Mouse (Mus musculus): ENCODE data around the gene Ppp1r1c. TPM values are rescaled to one million over a fixed set of nuclear protein-coding genes. Genes with fewer than 3 reads are reported as not detected.

Gene Ppp1r1c
- not detected in 2 replicates for polyA plus RNA-seq (2012)

GRCm38 (mm10) chr2:79707575-79707974, at the start of gene Ppp1r1c:
Gene Ppp1r1c, plus strand, starts transcription at chr2:79707780.
- no peak for TF ChIP-seq GATA1 (IDR thresholded peaks at IDR 0.05; ENCODE audit: low read length)

GRCm38 (mm10) chr2:79660417-79661185, 47.0 kb upstream of the Ppp1r1c start:
- no peak for TF ChIP-seq GATA1 (IDR thresholded peaks at IDR 0.05; ENCODE audit: low read length)

- no peak for TF ChIP-seq GATA1 (IDR thresholded peaks at IDR 0.05; ENCODE audit: low read length)
Observed at GRCm38 (mm10) chr2:79661486-79662104, 46.0 kb upstream of the Ppp1r1c start.

- no peak for TF ChIP-seq GATA1 (IDR thresholded peaks at IDR 0.05; ENCODE audit: low read length)
Observed at GRCm38 (mm10) chr2:79664532-79665286, 42.9 kb upstream of the Ppp1r1c start.

- no peak for TF ChIP-seq GATA1 (IDR thresholded peaks at IDR 0.05; ENCODE audit: low read length)
Observed at GRCm38 (mm10) chr2:79665492-79665891, 42.1 kb upstream of the Ppp1r1c start.

DNA sequence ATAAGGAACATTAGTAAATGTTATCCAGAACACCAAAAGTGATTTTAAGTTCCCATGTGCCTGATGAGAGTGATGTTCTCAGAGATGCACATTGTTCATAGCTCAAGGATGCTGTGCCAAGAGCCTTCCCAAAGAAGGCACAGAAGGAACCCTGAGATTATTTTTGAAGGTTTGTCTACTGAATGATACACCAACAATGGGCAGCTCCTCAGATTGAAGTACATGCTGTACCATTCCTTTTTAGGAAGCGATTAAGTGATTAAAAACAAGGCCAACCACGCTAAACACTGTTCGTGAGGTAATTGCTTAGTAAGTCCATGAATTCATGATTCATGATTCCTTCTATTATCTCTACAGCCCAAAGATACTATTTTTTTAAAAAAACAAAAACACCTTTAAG, 32.3 kb upstream of the Ppp1r1c start:
- no peak for TF ChIP-seq GATA1 (IDR thresholded peaks at IDR 0.05; ENCODE audit: low read length)

GRCm38 (mm10) chr2:79677663-79678257, 29.8 kb upstream of the Ppp1r1c start:
- TF ChIP-seq GATA1 (IDR thresholded peaks at IDR 0.05; ENCODE audit: low read length) = no peak

DNA sequence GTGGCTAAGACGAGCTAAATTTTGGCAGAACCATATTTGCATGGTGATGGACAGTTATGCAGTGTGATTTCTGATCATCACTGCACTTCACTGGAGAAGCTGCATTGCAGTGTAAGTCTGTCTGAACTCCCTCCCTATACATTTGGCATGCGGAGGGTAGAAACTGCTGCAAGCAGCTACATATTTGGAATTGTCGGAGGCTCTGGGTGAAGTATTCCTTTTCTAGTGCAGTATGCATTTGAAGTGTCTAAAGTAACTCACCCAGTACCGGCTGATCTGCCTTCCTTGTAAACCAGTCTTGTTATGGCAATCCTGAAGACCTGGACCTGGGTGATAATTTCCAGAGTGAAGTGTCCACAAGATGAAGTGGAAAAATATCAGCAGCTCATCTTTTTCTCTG, 25.9 kb upstream of the Ppp1r1c start:
- no peak for TF ChIP-seq GATA1 (IDR thresholded peaks at IDR 0.05; ENCODE audit: low read length)

DNA sequence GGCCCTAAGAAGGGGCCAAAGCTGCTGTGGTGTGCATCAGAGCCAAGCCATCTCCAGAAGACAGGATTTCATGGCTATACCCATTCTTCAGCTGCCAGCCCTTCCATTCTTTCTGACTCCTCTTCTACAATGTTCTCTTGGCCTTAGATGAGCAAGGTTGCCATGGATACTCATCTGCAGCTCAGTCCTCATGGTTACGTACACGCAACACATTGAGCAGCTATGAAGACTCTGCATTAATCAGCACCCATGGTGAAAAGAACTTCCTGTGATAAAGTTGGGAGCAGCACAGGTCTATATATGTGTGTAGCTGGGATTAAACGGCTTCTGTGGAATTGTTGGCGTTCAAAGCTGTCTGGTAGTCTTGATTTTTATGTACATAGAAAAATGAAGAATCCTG, 24.3 kb upstream of the Ppp1r1c start:
- TF ChIP-seq GATA1 (IDR thresholded peaks at IDR 0.05; ENCODE audit: low read length) = no peak

DNA sequence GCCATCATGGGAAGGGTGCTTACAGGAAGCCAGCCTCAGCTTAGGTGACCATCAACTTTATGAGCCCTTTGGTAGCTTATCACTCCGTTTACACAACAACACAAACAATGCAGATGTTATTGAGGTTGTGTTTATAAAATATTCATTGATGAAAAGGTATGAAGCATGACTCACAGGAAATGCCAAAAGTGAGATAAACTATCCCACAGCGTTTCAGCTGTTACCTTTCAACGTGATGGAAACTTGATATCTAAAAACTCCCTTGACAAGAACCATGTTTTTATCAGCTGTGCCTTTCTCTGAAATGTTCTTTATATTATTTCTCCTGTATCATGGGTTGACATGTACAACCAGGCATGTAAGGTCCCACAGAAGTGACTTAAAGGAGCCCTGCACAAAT, 16.7 kb upstream of the Ppp1r1c start:
- TF ChIP-seq GATA1 (IDR thresholded peaks at IDR 0.05; ENCODE audit: low read length) = no peak

DNA sequence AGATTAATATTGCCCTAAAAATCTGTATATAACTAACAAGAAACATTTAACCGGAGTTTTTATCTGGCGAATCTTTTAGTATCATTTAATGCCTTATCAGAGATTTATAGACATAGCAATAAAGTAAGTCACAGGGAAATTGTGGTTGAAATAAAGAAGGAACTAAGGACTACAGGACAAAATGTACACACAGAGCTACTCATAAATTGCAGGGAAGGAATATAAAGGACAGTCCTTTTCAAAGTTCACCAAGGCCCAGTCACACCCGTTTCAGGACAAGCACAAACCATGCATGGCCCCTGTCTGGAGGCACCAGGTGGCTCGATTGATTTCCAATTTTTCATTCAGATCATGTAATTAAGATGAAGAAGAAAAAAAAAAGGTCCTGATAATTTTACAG, 12.4 kb upstream of the Ppp1r1c start:
- no peak for TF ChIP-seq GATA1 (IDR thresholded peaks at IDR 0.05; ENCODE audit: low read length)

GRCm38 (mm10) chr2:79695939-79696338, 11.6 kb upstream of the Ppp1r1c start:
- TF ChIP-seq GATA1 (IDR thresholded peaks at IDR 0.05; ENCODE audit: low read length) = no peak

DNA sequence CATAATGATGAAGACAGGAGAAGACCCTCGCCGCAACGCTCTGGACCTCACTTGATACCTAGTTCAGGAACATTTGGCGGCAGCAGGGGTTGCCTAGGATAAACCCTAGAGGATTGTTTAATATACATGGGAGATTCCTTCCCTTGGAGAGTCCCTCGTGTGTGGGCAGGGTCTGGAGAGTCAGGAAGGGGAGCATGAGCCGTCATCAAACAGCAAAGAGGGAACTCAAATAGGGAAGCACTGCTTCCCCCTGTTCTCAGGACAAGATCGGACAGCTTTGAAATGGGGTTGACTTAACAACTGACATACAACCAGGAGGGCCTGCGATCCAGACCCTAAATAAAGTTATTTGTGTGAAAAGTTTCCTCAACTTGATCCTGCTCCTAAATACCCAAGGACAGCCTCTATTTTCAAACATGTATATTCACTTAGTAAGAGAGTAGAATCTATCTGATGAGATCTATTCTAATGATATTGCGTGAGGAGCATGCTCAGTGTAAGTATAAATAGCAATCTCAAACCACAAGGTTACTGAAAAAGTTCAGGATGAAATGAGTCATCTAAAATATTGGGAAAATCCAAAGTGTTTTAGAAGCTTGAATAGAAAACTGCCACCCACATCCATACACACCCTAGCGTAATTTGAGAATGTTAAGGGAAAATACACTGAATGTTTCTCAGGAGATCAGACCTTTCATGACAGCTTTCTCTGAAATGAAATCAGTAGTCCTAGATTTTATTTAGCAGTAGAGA, 10.9 kb upstream of the Ppp1r1c start:
- no peak for TF ChIP-seq GATA1 (IDR thresholded peaks at IDR 0.05; ENCODE audit: low read length)

DNA sequence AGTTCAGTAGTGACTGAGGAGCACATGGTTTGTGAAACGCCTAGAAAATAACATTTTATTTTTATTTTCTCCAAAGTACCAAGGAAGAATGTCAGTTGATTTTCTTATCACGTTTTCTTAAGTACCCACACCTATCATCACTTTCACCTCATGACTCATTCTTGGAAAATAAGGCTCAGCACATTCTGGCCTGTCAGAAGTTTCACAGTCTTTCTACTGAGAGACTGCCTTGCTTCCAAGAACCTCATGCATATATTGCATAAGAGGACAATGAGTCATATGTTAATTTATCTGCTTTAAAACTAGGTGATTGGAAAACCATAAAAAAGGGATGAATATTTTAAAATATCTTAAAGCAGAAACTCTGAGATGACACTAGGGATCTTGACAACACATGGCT, 9.4 kb upstream of the Ppp1r1c start:
- no peak for TF ChIP-seq GATA1 (IDR thresholded peaks at IDR 0.05; ENCODE audit: low read length)

DNA sequence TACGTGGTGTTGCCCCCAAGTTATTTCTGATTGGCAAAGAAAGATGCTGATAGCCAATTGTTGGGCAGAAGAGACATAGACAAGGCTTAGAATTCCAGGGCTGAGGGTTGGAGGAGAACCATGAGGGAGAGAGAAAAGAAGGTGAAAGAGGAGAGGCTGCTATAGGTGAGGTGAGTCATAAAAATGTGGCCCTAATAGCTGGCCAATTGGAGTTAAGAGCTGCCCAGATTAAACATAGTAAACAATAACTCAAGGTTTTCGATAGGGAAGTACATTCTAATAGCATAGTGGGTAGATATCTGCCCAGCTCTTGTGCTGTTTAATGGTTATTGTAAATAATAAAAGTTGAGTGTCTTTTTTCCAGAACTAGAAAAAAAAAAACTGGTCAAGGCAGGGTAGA, 2.8 kb upstream of the Ppp1r1c start:
- TF ChIP-seq GATA1 (IDR thresholded peaks at IDR 0.05; ENCODE audit: low read length) = no peak

Data from G1E-ER4 (cell line).